Mouse (Mus musculus) lung, postnatal 0 days (tissue): Measurements from ENCODE around the gene Slc22a28.
"Not testable (repeated sequence)": the region's sequence is repeated elsewhere in the genome, so short reads cannot be mapped to it uniquely, and the experiment has no call there.

Source experiments
- CTCF ChIP-seq: IDR thresholded peaks from 2 replicates; pipeline ENCODE4 v1.5.1; 2016; ENCODE audit warnings: antibody characterized with exemption, mild to moderate bottlenecking
- EP300 ChIP-seq: IDR thresholded peaks from 2 replicates; pipeline ENCODE4 v1.6.1; 2016; ENCODE audit warnings: antibody characterized with exemption, mild to moderate bottlenecking, control low read depth

GRCm38 (mm10) chr19:8019329-8019851 lies 112.4 kb downstream of the Slc22a28 start:
- not testable (repeated sequence) for TF ChIP-seq EP300, CTCF
